Mouse (Mus musculus): ENCODE data around the gene Il3ra.

The Il3ra gene

GRCm38 (mm10) chr14:14355360-14355646 is 9.2 kb downstream of the Il3ra start:
- no peak for DNase-seq

GRCm38 (mm10) chr14:14395535-14395934 is 49.5 kb downstream of the Il3ra start:
- DNase-seq: no peak

- DNase-seq: no peak
Observed at GRCm38 (mm10) chr14:14400998-14401397, 54.9 kb downstream of the Il3ra start, which contains the start of gene Olfr721-ps1. TSS of gene Olfr721-ps1 (plus strand) at chr14:14401298.
